Mouse (Mus musculus) lung, postnatal 0 days (tissue): ENCODE results near the gene Nmu.

Experiments used
- CTCF ChIP-seq: IDR thresholded peaks from 2 replicates; pipeline ENCODE4 v1.5.1; 2016; ENCODE audit warnings: antibody characterized with exemption, mild to moderate bottlenecking
- EP300 ChIP-seq: IDR thresholded peaks from 2 replicates; pipeline ENCODE4 v1.6.1; 2016; ENCODE audit warnings: antibody characterized with exemption, mild to moderate bottlenecking, control low read depth

- no peak for TF ChIP-seq CTCF
- TF ChIP-seq EP300: no peak
These were observed 74.3 kb downstream of the Nmu start for GRCm38 (mm10) chr5:76289234-76289691.
